Mouse (Mus musculus) kidney, embryonic 15.5 days (tissue): ENCODE measurements at regions not wholly inside any gene's neighbourhood (a gene's known extent, or its start where the extent isn't known, plus 50 kb on each side); places are given as distances from the start of the nearest gene placed in this dataset.

Experiments
- ATAC-seq: fragments of 200-750 bp; cut with Nextera tagmentation; replicated peaks from 2 replicates; pipeline ENCODE4 v1.8.0; 2017; ENCODE audit warnings: moderate TSS enrichment; ENCODE audit not compliant: low FRiP score
- H3K27ac ChIP-seq: fragments of 300-500 bp; sonication (generic); 2 replicates; pipeline ENCODE4 v1.5.1; 2015; ENCODE audit warnings: mild to moderate bottlenecking, inconsistent platforms
- H3K27me3 ChIP-seq: fragments of 300-500 bp; sonication (generic); 2 replicates; pipeline ENCODE4 v1.6.1; 2015; ENCODE audit warnings: inconsistent platforms
- H3K36me3 ChIP-seq: fragments of 300-500 bp; sonication (generic); 2 replicates; pipeline ENCODE4 v1.6.1; 2015; ENCODE audit warnings: inconsistent platforms
- H3K4me1 ChIP-seq: fragments of 300-500 bp; sonication (generic); 2 replicates; pipeline ENCODE4 v1.6.1; 2015; ENCODE audit warnings: inconsistent platforms
- H3K4me2 ChIP-seq: fragments of 300-500 bp; sonication (generic); 2 replicates; pipeline ENCODE4 v1.6.1; 2015; ENCODE audit warnings: moderate library complexity, mild to moderate bottlenecking, inconsistent platforms
- H3K4me3 ChIP-seq: fragments of 300-500 bp; sonication (generic); replicated peaks from 2 replicates; pipeline ENCODE4 v1.5.1; 2015; ENCODE audit warnings: mild to moderate bottlenecking, inconsistent platforms
- H3K9ac ChIP-seq: fragments of 300-500 bp; sonication (generic); 2 replicates; pipeline ENCODE4 v1.6.1; 2015; ENCODE audit warnings: mild to moderate bottlenecking, inconsistent platforms
- H3K9me3 ChIP-seq: fragments of 300-500 bp; sonication (generic); replicated peaks from 2 replicates; pipeline ENCODE4 v1.6.1; 2016; ENCODE audit warnings: inconsistent platforms
- WGBS: fragments of 180-500 bp; shearing (Covaris S2); methylation state at CpG from one replicate; pipeline ENCODE4 v1.1.7; 2015; ENCODE audit warnings: mixed read lengths; 5-methylcytosine and 5-hydroxymethylcytosine counted together

DNA sequence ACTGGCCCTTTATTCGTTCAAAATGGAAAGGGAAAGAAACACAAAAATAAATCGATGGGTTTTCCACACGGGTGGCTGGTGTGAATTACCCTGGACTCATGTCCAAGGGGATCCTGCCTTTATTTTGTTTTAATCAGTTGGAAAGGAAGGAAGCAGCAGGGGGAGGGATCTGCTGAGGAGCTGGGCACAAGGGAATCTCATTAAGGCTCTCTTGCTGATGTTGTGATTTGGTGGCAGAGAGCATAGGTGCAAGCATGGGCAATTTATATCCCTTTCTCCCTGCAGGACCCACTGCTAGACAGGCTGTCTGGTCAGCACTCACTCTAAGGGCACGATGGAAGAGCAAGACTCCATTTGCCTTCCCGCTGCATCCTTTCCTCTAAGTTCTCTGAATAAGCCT is 469.2 kb downstream of the Epha7 start:
- Histone ChIP-seq H3K36me3 (no peaks in the 10 kb centered on the region), H3K27ac (no peak overlapping the region), H3K4me2 (no peak overlapping the region), H3K4me1 (no peaks in the 10 kb centered on the region), H3K4me3 (no peak overlapping the region), H3K9me3 (no peaks in the 10 kb centered on the region), H3K27me3 (no peaks in the 10 kb centered on the region), H3K9ac (no peak overlapping the region)
- 55% methylated on average over 5 of the region's 5 CpGs for WGBS
- no peak for ATAC-seq

DNA sequence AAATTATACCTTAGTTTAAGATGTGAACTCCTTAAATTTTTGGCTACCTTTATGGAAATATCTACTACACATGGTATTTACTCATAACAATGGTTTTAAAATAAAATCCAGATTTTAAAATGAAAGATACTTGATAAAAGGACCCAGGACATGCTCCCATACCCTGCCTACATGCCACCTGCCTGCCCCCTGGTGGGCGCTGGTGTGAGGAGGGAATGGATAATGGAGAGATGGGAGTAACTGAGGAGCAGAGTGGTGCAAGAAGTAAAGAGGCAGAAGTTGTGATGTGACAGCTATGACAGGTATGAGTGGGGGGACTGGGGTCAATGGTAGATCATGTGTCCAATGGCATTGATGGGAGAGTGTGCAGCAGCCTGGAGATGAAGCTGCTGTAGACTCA is 488.4 kb downstream of the Epha7 start:
- H3K36me3 ChIP-seq, result no peaks in the 10 kb centered on the region
- no peaks in the 10 kb centered on the region for H3K27me3 ChIP-seq
- WGBS, result 58% methylated on average over 1 of the region's 1 CpGs
- no peak for ATAC-seq
- H3K27ac ChIP-seq, result no peak overlapping the region
- H3K4me2 ChIP-seq, result no peak overlapping the region
- no peaks in the 10 kb centered on the region for H3K4me1 ChIP-seq
- no peak overlapping the region for H3K9ac ChIP-seq
- no peaks in the 10 kb centered on the region for H3K9me3 ChIP-seq
- no peak overlapping the region for H3K4me3 ChIP-seq

DNA sequence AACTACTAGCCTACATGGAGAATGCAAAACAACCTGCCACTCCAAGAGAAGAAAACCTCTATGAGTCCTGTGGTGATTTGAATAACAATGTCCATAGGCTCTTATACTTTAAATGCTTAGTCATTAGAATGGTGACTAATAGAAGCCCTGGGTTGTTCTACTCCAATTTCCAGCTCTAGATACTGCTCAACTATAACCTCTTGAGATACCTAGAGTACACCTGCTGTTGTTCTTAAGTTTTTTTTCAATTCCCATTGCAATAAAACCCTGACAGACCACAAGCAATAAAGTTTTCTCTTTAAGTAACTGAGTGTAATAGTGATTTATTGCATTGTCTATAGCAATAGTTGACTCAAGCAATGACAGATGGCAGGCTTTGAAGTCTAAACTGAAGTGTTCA is 491.0 kb downstream of the Epha7 start:
- H3K9ac ChIP-seq, result no peak overlapping the region
- no peaks in the 10 kb centered on the region for H3K9me3 ChIP-seq
- H3K27me3 ChIP-seq, result no peaks in the 10 kb centered on the region
- no peak overlapping the region for H3K27ac ChIP-seq
- H3K4me3 ChIP-seq, result no peak overlapping the region
- no peaks in the 10 kb centered on the region for H3K36me3 ChIP-seq
- no peaks in the 10 kb centered on the region for H3K4me1 ChIP-seq
- H3K4me2 ChIP-seq, result no peak overlapping the region
- no peak for ATAC-seq

DNA sequence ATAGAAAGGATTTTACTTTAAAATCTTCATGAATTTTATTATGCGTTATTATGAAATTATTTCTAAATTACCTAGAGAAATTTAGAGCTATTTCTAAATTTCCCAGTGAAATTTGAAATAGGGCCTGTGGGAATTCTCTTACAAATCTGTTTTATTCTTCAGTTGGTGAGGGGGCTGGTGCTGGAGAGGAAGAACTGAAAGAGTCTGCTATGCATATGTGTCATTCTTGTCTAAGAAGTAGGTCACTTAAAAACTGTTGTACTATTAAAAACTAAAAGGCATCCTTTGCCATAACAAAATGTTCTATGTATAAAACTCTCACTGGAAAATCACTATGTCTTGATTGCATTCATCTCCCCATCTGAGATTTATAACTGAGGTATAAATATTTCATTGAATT is 494.3 kb downstream of the Epha7 start:
- 97% methylated on average over 1 of the region's 1 CpGs for WGBS
- no peak for ATAC-seq
- Histone ChIP-seq H3K9me3 (no peaks in the 10 kb centered on the region), H3K27me3 (no peaks in the 10 kb centered on the region), H3K4me3 (no peak overlapping the region), H3K36me3 (no peaks in the 10 kb centered on the region), H3K4me1 (no peaks in the 10 kb centered on the region), H3K4me2 (no peak overlapping the region), H3K9ac (no peak overlapping the region), H3K27ac (no peak overlapping the region)

DNA sequence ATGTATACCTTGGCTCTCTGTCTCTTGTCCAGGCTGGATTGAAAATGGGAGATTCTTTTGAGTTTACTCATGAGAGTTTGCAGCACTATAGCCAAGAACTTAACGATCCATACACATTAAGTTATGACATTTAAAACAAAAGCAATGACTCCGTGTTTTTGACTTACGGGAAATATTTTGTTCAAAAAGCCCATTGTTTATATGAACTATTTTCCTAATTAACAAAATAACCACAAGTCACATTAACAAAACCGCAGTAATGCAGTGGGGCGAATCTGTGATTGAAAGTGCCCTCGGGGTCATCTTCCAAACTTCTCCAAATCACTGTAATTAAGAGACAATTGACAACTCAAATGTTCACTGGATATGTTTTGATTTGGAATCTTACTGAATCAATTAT is 511.0 kb downstream of the Epha7 start:
- ATAC-seq, result no peak
- 79% methylated on average over 6 of the region's 6 CpGs for WGBS
- Histone ChIP-seq H3K9me3 (no peaks in the 10 kb centered on the region), H3K4me3 (no peak overlapping the region), H3K9ac (no peak overlapping the region), H3K4me1 (no peaks in the 10 kb centered on the region), H3K27me3 (no peaks in the 10 kb centered on the region), H3K4me2 (no peak overlapping the region), H3K36me3 (no peaks in the 10 kb centered on the region), H3K27ac (no peak overlapping the region)

DNA sequence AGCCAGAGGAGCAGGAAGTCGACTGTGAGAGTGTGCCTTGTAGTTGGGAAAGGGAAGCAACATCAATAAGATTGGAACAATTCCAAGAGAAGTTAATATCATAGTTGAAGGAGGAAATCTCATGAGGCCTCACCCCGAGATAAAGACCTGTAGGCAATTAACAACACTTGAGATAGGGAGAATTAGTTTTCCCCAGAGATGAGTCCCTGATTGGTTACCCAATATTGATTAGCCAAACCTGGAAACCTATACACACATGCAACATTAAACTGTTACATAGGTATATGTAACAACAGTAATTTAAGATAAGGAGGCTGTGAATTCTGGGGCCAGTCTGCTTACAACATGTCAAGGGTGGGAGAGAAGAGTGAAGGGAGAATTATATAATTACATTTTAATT is 516.2 kb downstream of the Epha7 start:
- Histone ChIP-seq H3K4me2 (no peak overlapping the region), H3K27me3 (no peaks in the 10 kb centered on the region), H3K4me1 (no peaks in the 10 kb centered on the region), H3K9ac (no peak overlapping the region), H3K9me3 (no peaks in the 10 kb centered on the region), H3K27ac (no peak overlapping the region), H3K36me3 (no peaks in the 10 kb centered on the region), H3K4me3 (no peak overlapping the region)
- 45% methylated on average over 2 of the region's 2 CpGs for WGBS
- ATAC-seq, result no peak

DNA sequence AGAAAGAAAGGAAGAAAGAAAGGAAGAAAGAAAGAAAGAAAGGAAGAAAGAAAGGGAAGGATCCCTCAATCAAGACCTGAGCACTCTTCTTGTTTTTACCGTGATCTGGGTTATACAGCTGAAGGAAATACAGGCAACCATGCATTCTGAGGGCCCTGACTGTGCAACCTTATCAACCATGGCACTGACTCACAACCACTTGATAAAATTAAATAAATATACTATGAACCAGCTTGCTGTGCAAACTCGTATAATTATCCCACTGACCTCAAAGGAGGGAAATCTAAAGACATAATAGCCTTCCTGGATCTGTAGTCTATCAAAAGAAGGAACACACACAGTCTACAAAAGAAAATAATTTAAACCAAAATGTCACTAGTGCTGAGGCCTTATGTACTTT is 518.8 kb downstream of the Epha7 start:
- no peaks in the 10 kb centered on the region for H3K36me3 ChIP-seq
- H3K9me3 ChIP-seq, result no peaks in the 10 kb centered on the region
- WGBS, result 76% methylated on average over 2 of the region's 2 CpGs
- H3K27ac ChIP-seq, result no peak overlapping the region
- H3K9ac ChIP-seq, result no peak overlapping the region
- no peaks in the 10 kb centered on the region for H3K4me1 ChIP-seq
- no peaks in the 10 kb centered on the region for H3K27me3 ChIP-seq
- H3K4me2 ChIP-seq, result no peak overlapping the region
- H3K4me3 ChIP-seq, result no peak overlapping the region
- no peak for ATAC-seq

DNA sequence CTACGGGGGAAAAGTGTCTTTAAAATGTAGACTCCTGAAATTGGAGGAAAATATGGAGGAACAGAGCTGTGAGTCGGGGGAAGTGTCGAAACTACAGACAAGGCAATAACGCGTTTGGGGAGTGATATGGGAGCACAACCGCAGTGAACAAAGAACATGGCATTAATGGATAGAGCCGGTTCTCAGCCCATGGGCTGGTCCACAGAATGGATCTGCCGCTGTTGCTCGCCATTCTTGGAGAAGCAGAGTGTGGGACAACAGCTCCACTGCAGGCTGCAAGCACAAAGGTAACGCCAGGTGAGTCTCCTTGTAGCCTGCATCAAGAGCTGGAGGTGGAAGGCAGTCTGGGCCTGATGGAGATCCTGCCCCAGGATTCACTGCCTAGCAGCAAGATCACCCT is 524.3 kb downstream of the Epha7 start:
- no peak overlapping the region for H3K9ac ChIP-seq
- no peaks in the 10 kb centered on the region for H3K9me3 ChIP-seq
- no peaks in the 10 kb centered on the region for H3K36me3 ChIP-seq
- H3K27ac ChIP-seq, result no peak overlapping the region
- H3K4me2 ChIP-seq, result no peak overlapping the region
- H3K4me1 ChIP-seq, result no peaks in the 10 kb centered on the region
- H3K27me3 ChIP-seq, result no peaks in the 10 kb centered on the region
- no peak for ATAC-seq
- 93% methylated on average over 10 of the region's 10 CpGs for WGBS
- no peak overlapping the region for H3K4me3 ChIP-seq

DNA sequence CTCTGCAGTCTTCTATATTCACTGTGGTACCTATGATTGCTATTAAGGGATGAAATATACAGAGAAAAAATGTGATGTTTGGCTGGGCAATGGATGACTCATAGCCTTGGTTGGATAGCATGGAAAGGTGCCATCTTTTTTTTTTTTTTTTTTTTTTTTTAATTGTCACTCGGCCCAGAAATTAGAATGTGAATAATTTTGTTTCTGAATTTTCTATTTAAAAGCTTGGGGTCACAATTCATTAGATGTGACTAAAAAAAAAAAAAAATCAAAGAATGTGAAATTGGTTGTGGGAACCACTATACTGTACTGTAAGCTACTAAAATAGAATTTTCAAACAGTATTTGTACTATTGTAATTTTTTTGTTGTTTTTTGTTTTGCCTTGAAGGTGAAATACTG is 549.3 kb downstream of the Epha7 start:
- Histone ChIP-seq H3K4me2 (no peak overlapping the region), H3K4me3 (no peak overlapping the region), H3K36me3 (no peaks in the 10 kb centered on the region), H3K27me3 (no peaks in the 10 kb centered on the region), H3K4me1 (no peaks in the 10 kb centered on the region), H3K9me3 (no peaks in the 10 kb centered on the region), H3K9ac (no peak overlapping the region), H3K27ac (no peak overlapping the region)
- WGBS, result 93% methylated on average over 1 of the region's 1 CpGs
- ATAC-seq, result no peak

DNA sequence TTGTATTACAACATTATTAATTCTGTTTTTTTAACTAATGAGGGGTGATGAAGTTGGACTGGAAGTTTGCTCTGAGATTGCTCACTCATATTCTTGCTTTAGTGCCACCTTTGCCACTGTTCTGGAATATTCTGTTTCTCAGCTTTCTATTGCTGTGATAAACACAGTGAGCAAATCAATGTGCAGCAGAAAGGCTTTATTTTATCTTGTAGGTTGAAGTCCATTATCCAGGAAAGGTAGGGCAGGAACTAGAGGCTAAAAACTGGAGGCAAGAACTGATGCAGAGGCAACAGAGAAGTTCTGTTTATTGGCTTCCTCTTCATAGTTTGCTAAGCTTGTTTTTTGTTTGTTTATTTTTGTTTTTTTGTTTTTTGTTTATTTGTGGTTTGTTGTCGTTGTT is 576.4 kb downstream of the Epha7 start:
- no peaks in the 10 kb centered on the region for H3K4me1 ChIP-seq
- ATAC-seq, result no peak
- H3K9ac ChIP-seq, result no peak overlapping the region
- no peaks in the 10 kb centered on the region for H3K9me3 ChIP-seq
- no peaks in the 10 kb centered on the region for H3K27me3 ChIP-seq
- no peak overlapping the region for H3K27ac ChIP-seq
- no peaks in the 10 kb centered on the region for H3K36me3 ChIP-seq
- WGBS, result 76% methylated on average over 1 of the region's 1 CpGs
- H3K4me3 ChIP-seq, result no peak overlapping the region
- no peak overlapping the region for H3K4me2 ChIP-seq

DNA sequence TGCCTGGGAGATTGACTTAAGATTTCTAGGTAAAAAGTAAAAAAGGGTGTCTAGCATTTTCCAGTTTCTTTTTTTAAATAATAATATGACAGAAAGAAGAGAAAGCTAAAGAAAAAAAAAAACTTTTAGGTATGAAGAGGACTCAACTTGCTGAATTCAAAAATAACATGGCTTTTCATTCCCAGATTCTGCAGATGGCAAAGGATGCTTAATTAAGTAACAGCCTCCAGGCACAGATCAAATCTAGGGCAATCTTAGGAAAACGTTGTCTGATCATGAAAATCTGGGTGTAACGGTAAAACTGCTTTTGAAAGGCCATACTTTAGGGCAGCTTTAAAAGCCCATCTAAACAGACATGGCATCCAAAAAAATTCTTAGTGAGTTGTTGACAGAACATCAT is 577.4 kb downstream of the Epha7 start:
- no peaks in the 10 kb centered on the region for H3K36me3 ChIP-seq
- no peak overlapping the region for H3K4me3 ChIP-seq
- no peaks in the 10 kb centered on the region for H3K4me1 ChIP-seq
- no peaks in the 10 kb centered on the region for H3K27me3 ChIP-seq
- H3K9ac ChIP-seq, result no peak overlapping the region
- no peak overlapping the region for H3K4me2 ChIP-seq
- 53% methylated on average over 2 of the region's 2 CpGs for WGBS
- no peaks in the 10 kb centered on the region for H3K9me3 ChIP-seq
- H3K27ac ChIP-seq, result no peak overlapping the region
- no peak for ATAC-seq

DNA sequence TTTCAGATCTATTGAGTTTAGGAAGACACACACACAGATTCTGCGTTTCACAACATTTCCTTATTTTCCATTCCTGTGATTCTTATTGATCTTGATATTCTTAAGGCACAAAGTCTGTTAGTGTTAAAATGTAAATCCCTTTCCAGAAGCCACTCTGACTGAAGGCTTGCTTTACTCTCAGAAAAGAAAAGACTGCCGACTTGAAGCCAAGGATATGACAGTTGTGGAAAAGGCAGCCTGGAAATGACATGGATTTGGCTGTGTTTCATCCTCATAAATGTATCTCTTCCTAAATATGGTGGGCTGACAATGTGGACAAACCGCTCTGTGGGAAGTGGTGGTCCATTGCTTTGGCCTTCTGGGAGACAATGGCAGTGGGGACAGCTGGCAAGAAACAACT is 589.2 kb downstream of the Epha7 start:
- H3K9ac ChIP-seq, result no peak overlapping the region

DNA sequence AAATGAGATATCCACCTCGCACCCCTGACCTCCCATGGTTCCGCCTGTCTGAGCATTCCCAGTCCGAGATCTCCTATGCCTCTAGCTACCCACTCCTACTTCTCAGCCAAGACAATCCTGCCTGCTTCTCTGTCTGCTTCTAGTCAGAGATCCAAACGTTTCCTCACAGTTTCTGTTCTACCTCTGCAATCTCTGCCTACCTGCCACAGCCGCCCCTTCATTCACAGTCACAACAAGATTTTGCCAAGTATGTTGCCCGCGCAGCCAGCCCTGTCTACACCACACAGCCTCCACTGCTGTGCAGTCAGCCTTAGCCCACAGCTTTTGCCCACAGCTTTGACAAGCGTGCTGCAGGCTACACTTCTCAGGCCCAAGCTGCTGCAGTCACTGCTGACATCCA is 601.7 kb downstream of the Epha7 start:
- WGBS, result 73% methylated on average over 8 of the region's 8 CpGs
- Histone ChIP-seq H3K36me3 (no peaks in the 10 kb centered on the region), H3K4me2 (no peak overlapping the region), H3K4me1 (no peaks in the 10 kb centered on the region), H3K27ac (no peak overlapping the region), H3K9ac (no peak overlapping the region), H3K27me3 (no peaks in the 10 kb centered on the region), H3K4me3 (no peak overlapping the region), H3K9me3 (no peaks in the 10 kb centered on the region)
- ATAC-seq, result no peak

More for the DNA sequence above, 589.2 kb downstream of the Epha7 start:
- H3K27me3 ChIP-seq, result no peaks in the 10 kb centered on the region
- ATAC-seq, result no peak
- no peaks in the 10 kb centered on the region for H3K4me1 ChIP-seq
- no peak overlapping the region for H3K4me3 ChIP-seq
- H3K27ac ChIP-seq, result no peak overlapping the region
- H3K36me3 ChIP-seq, result no peaks in the 10 kb centered on the region
- H3K4me2 ChIP-seq, result no peak overlapping the region
- 89% methylated on average over 3 of the region's 3 CpGs for WGBS
- H3K9me3 ChIP-seq, result no peaks in the 10 kb centered on the region
